Mouse (Mus musculus) left cerebral cortex, postnatal 36 days (tissue): ENCODE results near the gene Islr. TPM values are rescaled to one million over a fixed set of nuclear protein-coding genes. Genes with fewer than 3 reads are reported as not detected.

Source experiments
- DNase-seq, 2 experiments: peaks; one replicate each; pipeline ENCODE4 v3.0.0; 2021 to 2022; ENCODE audit warnings: low spot score in 2 of 2, mixed read lengths in 1 of 2
- intact Hi-C: fragments of 180-260 bp; cut with DNase I; formaldehyde crosslinking; loops from one replicate; pipeline ENCODE4 v1.15.1; 2025
- total RNA-seq, 2 experiments: library from RNA; stranded (reverse); gene quantifications; 2 replicates each; pipeline ENCODE4 v1.2.3; 2021

Gene Islr
- total RNA-seq, 2 experiments from 2014 or later = 13.8 to 16.8 TPM

- intact Hi-C loops = loop anchor here (2.0 kb wide), 1 partner anchor 87 kb away; no protein-coding TSS in a partner anchor
- DNase-seq = peak; percentile 62 to 64
Observed at GRCm38 (mm10) chr9:58199381-58200269, 4.5 kb downstream of the Islr start.

GRCm38 (mm10) chr9:58198801-58199371, 5.2 kb downstream of the Islr start:
- peak in 1 of 2 experiments; percentile 62 for DNase-seq
- intact Hi-C loops = loop anchor here (2.0 kb wide), 1 partner anchor 86 kb away; no protein-coding TSS in a partner anchor

- intact Hi-C loops = loop anchor here (2.0 kb wide), 2 partner anchors 21 to 85 kb away; no protein-coding TSS in a partner anchor
- peak; percentile 73 to 81 for DNase-seq
Observed at GRCm38 (mm10) chr9:58197781-58198701, 6.1 kb downstream of the Islr start.

GRCm38 (mm10) chr9:58196610-58197567, 7.2 kb downstream of the Islr start:
- peak in 1 of 2 experiments; percentile 26 for DNase-seq
- intact Hi-C loops = loop anchor here (2.0 kb wide), 1 partner anchor 20 kb away; no protein-coding TSS in a partner anchor

- intact Hi-C loops = loop anchor here (2.0 kb wide), 1 partner anchor 19 kb away; no protein-coding TSS in a partner anchor
- DNase-seq = no peak
Observed at GRCm38 (mm10) chr9:58196141-58196540, 8.0 kb downstream of the Islr start.

- no peak for DNase-seq
- intact Hi-C loops = loop anchor here (2.0 kb wide), 1 partner anchor 19 kb away; no protein-coding TSS in a partner anchor
Observed at GRCm38 (mm10) chr9:58195671-58196070, 8.4 kb downstream of the Islr start.

- intact Hi-C loops = no loop called here
- no peak for DNase-seq
Observed at GRCm38 (mm10) chr9:58194222-58194621, 9.9 kb downstream of the Islr start.

- intact Hi-C loops = no loop called here
- no peak for DNase-seq
Observed at GRCm38 (mm10) chr9:58184456-58184855, 19.6 kb downstream of the Islr start.

- intact Hi-C loops = no loop called here
- no peak for DNase-seq
Observed at GRCm38 (mm10) chr9:58179390-58179789, 24.7 kb downstream of the Islr start.

GRCm38 (mm10) chr9:58177165-58177564, 26.9 kb downstream of the Islr start:
- intact Hi-C loops = loop anchor here (2.0 kb wide), 1 partner anchor 20 kb away; no protein-coding TSS in a partner anchor
- DNase-seq = no peak

- peak in 1 of 2 experiments; percentile 74 for DNase-seq
- intact Hi-C loops = loop anchor here (2.0 kb wide), 2 partner anchors 21 to 65 kb away; no protein-coding TSS in a partner anchor
Observed at GRCm38 (mm10) chr9:58175745-58176487, 28.2 kb downstream of the Islr start.

GRCm38 (mm10) chr9:58174818-58175251, 29.3 kb downstream of the Islr start:
- peak in 1 of 2 experiments; percentile 58 for DNase-seq
- intact Hi-C loops = loop anchor here (2.0 kb wide), 1 partner anchor 64 kb away; no protein-coding TSS in a partner anchor

GRCm38 (mm10) chr9:58172863-58173262, 31.2 kb downstream of the Islr start:
- intact Hi-C loops = no loop called here
- no peak for DNase-seq

- intact Hi-C loops = no loop called here
Observed at GRCm38 (mm10) chr9:58169426-58169825, 34.7 kb downstream of the Islr start.

GRCm38 (mm10) chr9:58168880-58169279, 35.2 kb downstream of the Islr start:
- intact Hi-C loops = no loop called here
- DNase-seq = no peak

More at GRCm38 (mm10) chr9:58169426-58169825, 34.7 kb downstream of the Islr start:
- DNase-seq = no peak

- no peak for DNase-seq
- intact Hi-C loops = no loop called here
Observed at GRCm38 (mm10) chr9:58165779-58166178, 38.3 kb downstream of the Islr start.

- DNase-seq = no peak
- intact Hi-C loops = no loop called here
Observed at GRCm38 (mm10) chr9:58163146-58163545, 41.0 kb downstream of the Islr start.
